Mouse (Mus musculus) ES-Bruce4 (cell line): Measurements from ENCODE around the gene Ly6g. TPM values are rescaled to one million over a fixed set of nuclear protein-coding genes. Genes with fewer than 3 reads are reported as not detected.
A peak's percentile ranks its signal among the peaks of the same experiment; 100 is the strongest.
"Not testable (repeated sequence)": the region's sequence is repeated elsewhere in the genome, so short reads cannot be mapped to it uniquely, and the experiment has no call there.

Experiments
- H3K27ac ChIP-seq: 2 replicates; pipeline ENCODE4 v1.5.1; 2012; ENCODE audit warnings: low read length, inconsistent platforms; ENCODE audit not compliant: insufficient read depth
- H3K27me3 ChIP-seq: 2 replicates; pipeline ENCODE4 v1.6.1; 2012; ENCODE audit warnings: mild to moderate bottlenecking, low read length, inconsistent platforms; ENCODE audit not compliant: control insufficient read depth, poor library complexity, insufficient read depth, severe bottlenecking
- H3K36me3 ChIP-seq: 2 replicates; pipeline ENCODE4 v1.6.1; 2012; ENCODE audit warnings: inconsistent platforms, mild to moderate bottlenecking, low read length, moderate library complexity; ENCODE audit not compliant: control insufficient read depth, poor library complexity, insufficient read depth, severe bottlenecking
- H3K4me1 ChIP-seq: one replicate; pipeline ENCODE4 v1.8.1; 2011; ENCODE audit warnings: low read length; ENCODE audit not compliant: control insufficient read depth, insufficient read depth
- H3K4me3 ChIP-seq: 2 replicates; pipeline ENCODE4 v1.5.1; 2011; ENCODE audit warnings: low read depth, mild to moderate bottlenecking, low read length
- H3K9ac ChIP-seq: 2 replicates; pipeline ENCODE4 v1.6.1; 2012; ENCODE audit warnings: low read depth, mild to moderate bottlenecking, inconsistent platforms; ENCODE audit not compliant: poor library complexity, severe bottlenecking
- H3K9me3 ChIP-seq: replicated peaks from 2 replicates; pipeline ENCODE4 v1.6.1; 2012; ENCODE audit warnings: mild to moderate bottlenecking, low read length, inconsistent platforms; ENCODE audit not compliant: control insufficient read depth, poor library complexity, insufficient read depth, severe bottlenecking
- CTCF ChIP-seq: IDR thresholded peaks from one replicate; pipeline ENCODE4 v1.8.1; 2011; ENCODE audit warnings: low read depth, low read length
- EP300 ChIP-seq: IDR thresholded peaks from 2 replicates; pipeline ENCODE4 v1.6.1; 2011; ENCODE audit warnings: low read depth, low read length; ENCODE audit not compliant: insufficient read depth
- POLR2A ChIP-seq: IDR thresholded peaks from one replicate; pipeline ENCODE4 v1.8.1; 2011; ENCODE audit warnings: low read length; ENCODE audit not compliant: insufficient read depth
- polyA plus RNA-seq: library from polyadenylated mRNA; stranded (reverse); fragments of >200 nt; gene quantifications from 2 replicates; pipeline ENCODE4 v1.2.4, GENCODE M21; 2011; ENCODE audit warnings: low read depth; ENCODE audit not compliant: missing spikeins, insufficient read depth, insufficient read length

Ly6g gene
- polyA plus RNA-seq: not detected in 2 replicates

DNA sequence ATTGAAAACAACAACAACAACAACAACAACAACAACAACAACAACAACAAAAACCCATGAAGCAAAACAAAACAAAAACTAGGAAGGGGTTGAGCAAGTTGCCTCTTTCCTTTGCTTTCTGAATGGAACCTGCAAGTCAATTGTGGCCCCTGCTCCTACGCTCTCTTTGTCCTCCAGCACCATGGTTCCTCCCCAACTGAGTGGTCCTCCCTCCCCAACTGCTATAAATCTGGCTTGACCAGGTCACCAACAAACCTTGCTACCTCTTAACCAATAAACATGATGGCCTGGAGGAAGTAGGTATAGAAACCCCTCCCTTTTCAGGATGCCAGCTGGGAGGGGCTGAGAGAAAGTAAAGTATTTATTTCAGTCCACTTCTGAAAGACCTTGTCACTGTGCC lies at the start of gene Ly6g:
Ly6g (plus strand) TSS at position 301 of the 400 bp plus-strand sequence.
- no peaks in the 10 kb centered on the region for H3K36me3 ChIP-seq

GRCm38 (mm10) chr15:75110424-75110823 lies 44.6 kb upstream of the Ly6g start:
- not testable (repeated sequence) for H3K4me1 ChIP-seq, H3K9ac ChIP-seq, H3K27me3 ChIP-seq, H3K4me3 ChIP-seq, H3K9me3 ChIP-seq, H3K36me3 ChIP-seq, H3K27ac ChIP-seq

More for the DNA sequence above, at the start of gene Ly6g:
- H3K9ac ChIP-seq: no peak within 1 kb of the TSS
- H3K27me3 ChIP-seq: no peaks in the 10 kb centered on the region
- no peaks in the 10 kb centered on the region for H3K4me1 ChIP-seq
- no peak within 1 kb of the TSS for H3K27ac ChIP-seq
- 0 out of 2 replicates have a peak, but pooled peaks cover 6% of the 10 kb centered on the region for H3K9me3 ChIP-seq
- TF ChIP-seq EP300: no peak
- TF ChIP-seq POLR2A: no peak
- no peak for TF ChIP-seq CTCF
- no peak within 1 kb of the TSS for H3K4me3 ChIP-seq

GRCm38 (mm10) chr15:75111861-75112630 lies 43.0 kb upstream of the Ly6g start, which contains the start of gene Ly6c2:
TSS of gene Ly6c2 (minus strand) at chr15:75111970.
- H3K9me3 ChIP-seq, H3K4me1 ChIP-seq, H3K4me3 ChIP-seq, H3K27me3 ChIP-seq, H3K36me3 ChIP-seq, H3K9ac ChIP-seq, H3K27ac ChIP-seq: not testable (repeated sequence)

- H3K9ac ChIP-seq: no peak overlapping the region
- TF ChIP-seq EP300: no peak
- no peak for TF ChIP-seq POLR2A
- no peak for TF ChIP-seq CTCF
- H3K4me1 ChIP-seq: no peaks in the 10 kb centered on the region
- no peak overlapping the region for H3K4me3 ChIP-seq
- H3K27me3 ChIP-seq: no peaks in the 10 kb centered on the region; the same call in 1 of the 2 replicates
- 0 out of 2 replicates have a peak, but pooled peaks cover 3% of the 10 kb centered on the region for H3K9me3 ChIP-seq
- no peaks in the 10 kb centered on the region for H3K36me3 ChIP-seq
- no peak overlapping the region for H3K27ac ChIP-seq
Observed at GRCm38 (mm10) chr15:75116525-75116924, 38.5 kb upstream of the Ly6g start.

- not testable (repeated sequence) for H3K4me3 ChIP-seq, H3K27ac ChIP-seq, H3K36me3 ChIP-seq, H3K27me3 ChIP-seq, H3K9me3 ChIP-seq, H3K9ac ChIP-seq, H3K4me1 ChIP-seq
Observed at GRCm38 (mm10) chr15:75117481-75117880, 37.6 kb upstream of the Ly6g start.

- H3K27ac ChIP-seq, H3K4me1 ChIP-seq, H3K4me3 ChIP-seq, H3K27me3 ChIP-seq, H3K9me3 ChIP-seq, H3K9ac ChIP-seq, H3K36me3 ChIP-seq: not testable (repeated sequence)
- peak; percentile 44 for TF ChIP-seq CTCF
Observed at GRCm38 (mm10) chr15:75118742-75119141, 36.3 kb upstream of the Ly6g start.
